Mouse (Mus musculus) monocyte, adult 2 months (primary cell): ENCODE measurements around the gene Tnfrsf25.

ENCODE experiments used
- DNase-seq, 2 experiments: peaks; one replicate each; pipeline ENCODE4 v3.0.0; 2022; ENCODE audit warnings: low spot score in 2 of 2, low read depth in 1 of 2

Tnfrsf25 gene

GRCm38 (mm10) chr4:152115921-152116612 is at the start of gene Tnfrsf25:
Tnfrsf25 (plus strand) TSS chr4:152115934.
- DNase-seq: no peak

GRCm38 (mm10) chr4:152067280-152067679 is 48.5 kb upstream of the Tnfrsf25 start:
- DNase-seq: no peak

- no peak for DNase-seq
These were observed 47.5 kb upstream of the Tnfrsf25 start for GRCm38 (mm10) chr4:152068166-152068724.

GRCm38 (mm10) chr4:152069245-152069644 is 46.5 kb upstream of the Tnfrsf25 start:
- DNase-seq: no peak

- no peak for DNase-seq
These were observed 45.0 kb upstream of the Tnfrsf25 start for GRCm38 (mm10) chr4:152070494-152071396.

- no peak for DNase-seq
These were observed 43.6 kb upstream of the Tnfrsf25 start, which contains the start of gene Plekhg5 for GRCm38 (mm10) chr4:152072121-152072601. Plekhg5 (plus strand) TSS chr4:152072498.

- DNase-seq: no peak
These were observed 43.1 kb upstream of the Tnfrsf25 start for GRCm38 (mm10) chr4:152072655-152073054.

- DNase-seq: no peak
These were observed 42.0 kb upstream of the Tnfrsf25 start for GRCm38 (mm10) chr4:152073715-152074114.

- DNase-seq: no peak
These were observed 41.2 kb upstream of the Tnfrsf25 start for GRCm38 (mm10) chr4:152074548-152074947.

GRCm38 (mm10) chr4:152077191-152077590 is 38.5 kb upstream of the Tnfrsf25 start:
- DNase-seq: no peak

- no peak for DNase-seq
These were observed 37.6 kb upstream of the Tnfrsf25 start for GRCm38 (mm10) chr4:152078105-152078530.

GRCm38 (mm10) chr4:152079261-152079660 is 36.5 kb upstream of the Tnfrsf25 start:
- no peak for DNase-seq

- no peak for DNase-seq
These were observed 35.8 kb upstream of the Tnfrsf25 start for GRCm38 (mm10) chr4:152079931-152080330.

- no peak for DNase-seq
These were observed 32.0 kb upstream of the Tnfrsf25 start for GRCm38 (mm10) chr4:152083611-152084220.

- no peak for DNase-seq
These were observed 31.1 kb upstream of the Tnfrsf25 start for GRCm38 (mm10) chr4:152084616-152085015.

- DNase-seq: no peak
These were observed 29.1 kb upstream of the Tnfrsf25 start for GRCm38 (mm10) chr4:152086505-152087210.

GRCm38 (mm10) chr4:152087211-152088081 is 28.3 kb upstream of the Tnfrsf25 start:
- DNase-seq: no peak

GRCm38 (mm10) chr4:152088133-152088532 is 27.6 kb upstream of the Tnfrsf25 start:
- no peak for DNase-seq

- no peak for DNase-seq
These were observed 27.1 kb upstream of the Tnfrsf25 start for GRCm38 (mm10) chr4:152088556-152089120.
